Mouse (Mus musculus) E14TG2a.4 (cell line): ENCODE measurements around the gene Gpr155.

ENCODE experiments used
- H3K27me3 ChIP-seq: 2 replicates; pipeline ENCODE4 v1.6.1; 2014; ENCODE audit warnings: low read length, control low read depth; ENCODE audit not compliant: insufficient read depth
- H3K36me3 ChIP-seq: 2 replicates; pipeline ENCODE4 v1.6.1; 2014; ENCODE audit warnings: low read length, control low read depth; ENCODE audit not compliant: insufficient read depth
- H3K4me1 ChIP-seq: replicated peaks from 2 replicates; pipeline ENCODE4 v1.6.1; 2014; ENCODE audit warnings: low read depth, low read length, control low read depth
- H3K4me3 ChIP-seq: replicated peaks from 2 replicates; pipeline ENCODE4 v1.5.1; 2014; ENCODE audit warnings: mild to moderate bottlenecking, low read length
- H3K9me3 ChIP-seq: 2 replicates; pipeline ENCODE4 v1.6.1; 2014; ENCODE audit warnings: low read length, control low read depth
- CTCF ChIP-seq: conservative IDR thresholded peaks from 2 replicates; pipeline ENCODE4 v1.5.1; 2014; ENCODE audit warnings: low read length
- NANOG ChIP-seq: IDR thresholded peaks from 2 replicates; pipeline ENCODE4 v1.6.1; 2014; ENCODE audit warnings: borderline replicate concordance, low read length, mixed read lengths
- POU5F1 ChIP-seq: IDR thresholded peaks from 2 replicates; pipeline ENCODE4 v1.6.1; 2014; ENCODE audit warnings: low read length, borderline replicate concordance

Gene Gpr155

DNA sequence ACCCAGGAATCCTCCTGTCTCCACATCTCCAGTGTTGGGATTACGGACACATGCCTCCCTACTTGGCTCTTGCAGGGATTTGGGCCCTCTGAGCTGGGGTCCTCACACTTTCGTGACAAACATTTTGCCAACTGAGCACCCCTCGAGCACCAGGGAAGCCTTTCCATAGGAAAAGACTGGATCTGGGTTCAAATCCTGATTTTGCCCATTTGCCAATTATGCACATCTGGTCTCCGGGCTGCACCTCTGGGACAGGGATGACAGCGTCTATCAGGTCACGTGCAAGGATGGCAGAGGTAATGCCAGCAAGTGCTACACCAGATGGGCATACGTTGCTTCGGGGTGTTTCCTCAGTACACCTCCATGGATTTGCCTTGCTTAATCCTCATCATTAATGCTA lies 23.7 kb upstream of the Gpr155 start:
- H3K27me3 ChIP-seq = no peaks in the 10 kb centered on the region
- TF ChIP-seq POU5F1 (no peak), CTCF (no peak), NANOG (no peak)
- H3K4me3 ChIP-seq = no peak overlapping the region
- H3K9me3 ChIP-seq = no peaks in the 10 kb centered on the region
- no peaks in the 10 kb centered on the region for H3K36me3 ChIP-seq
- no peaks in the 10 kb centered on the region for H3K4me1 ChIP-seq

- no peaks in the 10 kb centered on the region for H3K4me1 ChIP-seq
- TF ChIP-seq POU5F1 (no peak), CTCF (no peak), NANOG (no peak)
- H3K4me3 ChIP-seq = no peak overlapping the region
- H3K36me3 ChIP-seq = no peaks in the 10 kb centered on the region
- no peaks in the 10 kb centered on the region for H3K27me3 ChIP-seq
- H3K9me3 ChIP-seq = no peaks in the 10 kb centered on the region
Measured at GRCm38 (mm10) chr2:73407662-73408061, 21.3 kb upstream of the Gpr155 start.

GRCm38 (mm10) chr2:73406336-73406915 lies 20.1 kb upstream of the Gpr155 start:
- no peak overlapping the region for H3K4me3 ChIP-seq

GRCm38 (mm10) chr2:73404980-73405379 lies 18.6 kb upstream of the Gpr155 start:
- Histone ChIP-seq H3K4me3 (no peak overlapping the region), H3K9me3 (no peaks in the 10 kb centered on the region), H3K36me3 (no peaks in the 10 kb centered on the region), H3K4me1 (no peaks in the 10 kb centered on the region), H3K27me3 (no peaks in the 10 kb centered on the region)
- no peak for TF ChIP-seq NANOG
- no peak for TF ChIP-seq POU5F1
- TF ChIP-seq CTCF = no peak

More at GRCm38 (mm10) chr2:73406336-73406915, 20.1 kb upstream of the Gpr155 start:
- Histone ChIP-seq H3K36me3 (no peaks in the 10 kb centered on the region), H3K27me3 (no peaks in the 10 kb centered on the region), H3K4me1 (no peaks in the 10 kb centered on the region), H3K9me3 (no peaks in the 10 kb centered on the region)
- no peak for TF ChIP-seq NANOG
- no peak for TF ChIP-seq CTCF
- TF ChIP-seq POU5F1 = no peak

- Histone ChIP-seq H3K36me3 (no peaks in the 10 kb centered on the region), H3K9me3 (no peaks in the 10 kb centered on the region), H3K4me1 (no peaks in the 10 kb centered on the region), H3K27me3 (no peaks in the 10 kb centered on the region), H3K4me3 (no peak overlapping the region)
- TF ChIP-seq POU5F1 (no peak), NANOG (no peak)
Measured at GRCm38 (mm10) chr2:73404442-73404841, 18.1 kb upstream of the Gpr155 start.

DNA sequence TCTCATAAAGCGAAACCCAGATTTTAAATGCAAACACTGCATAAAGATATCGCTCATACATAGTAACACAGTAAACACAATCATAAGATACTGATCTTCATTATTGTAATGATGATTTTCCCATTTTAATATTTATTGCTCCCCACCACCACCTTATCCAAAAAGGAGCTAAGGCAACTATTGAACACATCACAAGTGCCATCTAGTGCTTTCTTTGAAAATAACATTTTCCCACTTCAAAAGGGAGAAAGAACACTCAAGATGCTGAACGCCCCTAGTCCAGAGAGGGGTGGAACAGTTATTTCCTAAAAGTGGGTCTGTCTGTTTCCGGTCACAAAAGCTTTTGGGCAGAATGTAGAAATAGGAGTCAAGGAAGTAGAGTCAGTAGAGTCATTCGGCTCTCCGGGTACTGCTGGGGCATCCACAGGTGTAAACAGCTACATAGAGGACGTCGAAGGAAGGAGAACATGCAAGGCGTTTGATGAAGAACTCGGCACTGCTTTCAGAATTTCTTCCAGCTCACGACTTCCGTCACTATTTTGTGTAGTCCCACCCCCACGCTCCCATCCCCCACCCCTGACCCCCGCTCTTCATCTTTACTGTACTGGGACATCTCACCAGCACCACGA lies 17.1 kb upstream of the Gpr155 start:
- no peaks in the 10 kb centered on the region for H3K4me1 ChIP-seq
- H3K9me3 ChIP-seq = no peaks in the 10 kb centered on the region
- no peak overlapping the region for H3K4me3 ChIP-seq
- H3K36me3 ChIP-seq = no peaks in the 10 kb centered on the region
- TF ChIP-seq CTCF (no peak), POU5F1 (no peak), NANOG (no peak)
- no peaks in the 10 kb centered on the region for H3K27me3 ChIP-seq

DNA sequence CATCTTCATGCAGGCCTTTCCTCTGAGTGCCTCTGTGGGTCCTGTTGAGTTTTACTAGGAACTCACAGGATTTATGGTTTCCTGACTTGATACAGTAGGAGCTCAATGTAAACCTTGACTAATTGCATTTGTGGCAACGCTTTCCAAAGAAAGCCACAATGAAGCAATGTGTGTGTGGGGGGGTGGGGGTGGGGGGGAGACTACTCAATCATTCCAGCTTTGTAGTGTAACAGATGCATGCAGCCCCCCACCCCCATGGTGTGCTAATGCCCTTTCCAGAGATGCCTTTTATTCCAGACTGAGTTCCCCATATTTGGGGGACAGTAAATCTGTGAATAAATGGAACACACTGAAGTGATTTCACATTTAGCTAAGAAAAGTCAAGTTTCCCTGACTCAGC lies 15.3 kb upstream of the Gpr155 start:
- H3K9me3 ChIP-seq = peaks cover 7% of the 10 kb centered on the region
- H3K36me3 ChIP-seq = no peaks in the 10 kb centered on the region
- TF ChIP-seq NANOG (no peak), POU5F1 (no peak), CTCF (no peak)
- H3K27me3 ChIP-seq = no peaks in the 10 kb centered on the region
- no peak overlapping the region for H3K4me3 ChIP-seq
- no peaks in the 10 kb centered on the region for H3K4me1 ChIP-seq

- Histone ChIP-seq H3K4me1 (peaks cover 8% of the 10 kb centered on the region), H3K9me3 (peaks cover 7% of the 10 kb centered on the region), H3K27me3 (no peaks in the 10 kb centered on the region), H3K36me3 (no peaks in the 10 kb centered on the region), H3K4me3 (no peak overlapping the region)
- TF ChIP-seq CTCF = no peak
- no peak for TF ChIP-seq NANOG
- no peak for TF ChIP-seq POU5F1
Measured at GRCm38 (mm10) chr2:73397476-73397875, 11.1 kb upstream of the Gpr155 start.
